Mouse (Mus musculus) forebrain, postnatal 0 days (tissue): ENCODE results near the gene Wdr63. TPM values are rescaled to one million over a fixed set of nuclear protein-coding genes. Genes with fewer than 3 reads are reported as not detected.

Experiments used
- ATAC-seq: fragments of 200-750 bp; cut with Nextera tagmentation; 2 replicates; pipeline ENCODE4 v1.8.0; 2017; ENCODE audit warnings: mild to moderate bottlenecking, moderate library complexity
- DNase-seq: peaks from one replicate; pipeline ENCODE4 v3.0.0-alpha.2; 2015
- H3K27ac ChIP-seq: fragments of 300-500 bp; sonication (generic); 2 replicates; pipeline ENCODE4 v1.5.1; 2014; ENCODE audit warnings: low read depth, mild to moderate bottlenecking, antibody characterized with exemption, low read length, moderate library complexity, mixed read lengths
- H3K27me3 ChIP-seq: fragments of 300-500 bp; sonication (generic); 2 replicates; pipeline ENCODE4 v1.6.1; 2014; ENCODE audit warnings: mild to moderate bottlenecking, low read length, mixed read lengths; ENCODE audit not compliant: insufficient read depth
- H3K36me3 ChIP-seq: fragments of 300-500 bp; sonication (generic); 2 replicates; pipeline ENCODE4 v1.6.1; 2014; ENCODE audit warnings: mild to moderate bottlenecking, moderate library complexity; ENCODE audit not compliant: insufficient read depth
- H3K4me1 ChIP-seq: fragments of 300-500 bp; sonication (generic); 2 replicates; pipeline ENCODE4 v1.6.1; 2014; ENCODE audit warnings: antibody characterized with exemption; ENCODE audit not compliant: insufficient read depth
- H3K4me2 ChIP-seq: fragments of 300-500 bp; sonication (generic); 2 replicates; pipeline ENCODE4 v1.6.1; 2014; ENCODE audit warnings: low read depth, mild to moderate bottlenecking, moderate library complexity
- H3K4me3 ChIP-seq: fragments of 300-500 bp; sonication (generic); 2 replicates; pipeline ENCODE4 v1.5.1; 2014; ENCODE audit warnings: low read depth, low read length, mixed read lengths
- H3K9ac ChIP-seq: fragments of 300-500 bp; sonication (generic); 2 replicates; pipeline ENCODE4 v1.6.1; 2014; ENCODE audit warnings: mild to moderate bottlenecking
- H3K9me3 ChIP-seq: fragments of 300-500 bp; sonication (generic); 2 replicates; pipeline ENCODE4 v1.6.1; 2016; ENCODE audit warnings: low read length
- CTCF ChIP-seq: sonication (generic); IDR thresholded peaks from 2 replicates; pipeline ENCODE4 v1.5.1; 2016; ENCODE audit warnings: antibody characterized with exemption, control low read depth, low read depth
- WGBS: fragments of 180-500 bp; shearing (Covaris S2); extraction: QIAGEN DNeasy Blood & Tissue Kit; methylation state at CpG from one replicate; pipeline ENCODE4 v1.1.7; 2014; 5-methylcytosine and 5-hydroxymethylcytosine counted together
- polyA plus RNA-seq: library from polyadenylated mRNA; unstranded; fragments of >200 nt; fragmentation: Nextera tagmentation; extraction: Ambion mirVana; gene quantifications from 2 replicates; pipeline ENCODE4 v1.2.1, GENCODE M21; 2015
- total RNA-seq: library from RNA; depleted of rRNA; stranded (reverse); fragments of >200 nt; gene quantifications from 2 replicates; pipeline ENCODE4 v1.2.3, GENCODE M21; 2014

Gene Wdr63
- total and polyA plus RNA-seq, 2 experiments from 2014 or later = 1.7 to 2.1 TPM

- no peak for ATAC-seq
- peaks cover 2% of the 10 kb centered on the region; the same call in 1 of the 2 replicates for H3K4me1 ChIP-seq
- no peaks in the 10 kb centered on the region for H3K27me3 ChIP-seq
- no peaks in the 10 kb centered on the region for H3K9me3 ChIP-seq
- TF ChIP-seq CTCF = no peak
- no peak overlapping the region for H3K9ac ChIP-seq
- 84% methylated on average over 2 of the region's 2 CpGs for whole genome bisulfite sequencing
- H3K4me3 ChIP-seq = no peak overlapping the region
- H3K27ac ChIP-seq = no peak overlapping the region
- no peak overlapping the region for H3K4me2 ChIP-seq
- DNase-seq = no peak
- no peaks in the 10 kb centered on the region for H3K36me3 ChIP-seq
These were observed 2.4 kb upstream of the Wdr63 start for GRCm38 (mm10) chr3:146110358-146110757.

DNA sequence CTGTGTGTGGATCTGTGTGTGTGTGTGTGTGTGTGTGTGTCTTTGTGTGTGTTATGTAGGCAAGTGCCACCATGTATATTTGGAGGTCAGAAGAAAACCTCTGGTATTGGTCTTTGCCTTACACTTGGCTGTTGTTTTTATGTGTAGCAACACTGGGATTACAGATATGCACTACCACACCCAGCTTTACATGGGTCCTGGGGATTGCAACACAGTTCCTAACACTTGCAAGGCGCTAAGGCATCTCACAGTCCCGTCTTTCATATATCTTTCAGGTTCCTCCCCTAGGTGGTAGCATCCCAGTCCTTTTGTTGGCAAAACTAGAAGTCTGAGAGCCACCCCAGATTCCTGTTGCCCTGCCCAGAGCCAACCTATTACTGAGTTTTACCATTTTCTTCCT, 1.0 kb upstream of the Wdr63 start:
- Histone ChIP-seq H3K27ac (no peak overlapping the region), H3K4me3 (no peak overlapping the region), H3K9me3 (no peaks in the 10 kb centered on the region), H3K36me3 (no peaks in the 10 kb centered on the region), H3K4me2 (no peak overlapping the region), H3K27me3 (no peaks in the 10 kb centered on the region), H3K9ac (no peak overlapping the region), H3K4me1 (peaks cover 2% of the 10 kb centered on the region; the same call in 1 of the 2 replicates)
- no peak for DNase-seq
- ATAC-seq = no peak
- WGBS = 62% methylated on average over 2 of the region's 2 CpGs
- TF ChIP-seq CTCF = no peak

- TF ChIP-seq CTCF = peak; percentile 78
- peak; percentile 82 for ATAC-seq
- Histone ChIP-seq H3K27me3 (no peaks in the 10 kb centered on the region), H3K36me3 (no peaks in the 10 kb centered on the region), H3K9ac (peak overlapping the region; percentile 44), H3K27ac (no peak overlapping the region), H3K4me3 (peak overlapping the region; percentile 35), H3K4me1 (peaks cover 2% of the 10 kb centered on the region; the same call in 1 of the 2 replicates), H3K4me2 (peak overlapping the region; percentile 71), H3K9me3 (no peaks in the 10 kb centered on the region)
- peak; percentile 68 for DNase-seq
- 4% methylated on average over 18 of the region's 18 CpGs for WGBS
These were observed 647 bp downstream of the Wdr63 start for GRCm38 (mm10) chr3:146107116-146107849.

GRCm38 (mm10) chr3:146102049-146102448, 5.9 kb downstream of the Wdr63 start:
- no peak for DNase-seq
- H3K4me1 ChIP-seq = 0 out of 2 replicates have a peak, but pooled peaks cover 2% of the 10 kb centered on the region
- no peaks in the 10 kb centered on the region for H3K9me3 ChIP-seq
- WGBS = 62% methylated on average over 6 of the region's 6 CpGs
- H3K27ac ChIP-seq = no peak overlapping the region
- no peak overlapping the region for H3K4me3 ChIP-seq
- no peak for TF ChIP-seq CTCF
- no peaks in the 10 kb centered on the region for H3K27me3 ChIP-seq
- no peak for ATAC-seq
- H3K9ac ChIP-seq = no peak overlapping the region
- H3K36me3 ChIP-seq = no peaks in the 10 kb centered on the region
- no peak overlapping the region for H3K4me2 ChIP-seq

DNA sequence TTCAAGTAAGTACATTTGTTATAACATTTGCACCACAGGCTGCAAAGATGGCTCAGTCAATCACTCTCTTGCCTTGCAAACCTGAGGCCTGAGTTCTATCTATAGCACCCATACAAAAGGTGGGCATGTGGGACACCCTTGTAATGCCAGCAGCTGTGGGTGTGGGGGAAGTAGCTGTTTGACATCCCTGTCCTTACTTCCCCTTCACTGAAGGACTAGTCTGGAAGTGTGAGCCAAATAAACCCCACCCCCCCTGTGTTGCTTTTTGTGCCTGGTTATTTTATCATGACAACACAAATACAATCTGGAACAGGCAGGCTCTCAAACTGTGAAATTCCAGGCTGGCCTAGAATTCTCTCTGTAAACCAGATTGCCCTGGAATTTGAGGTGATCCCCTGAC, 8.0 kb downstream of the Wdr63 start:
- no peak for TF ChIP-seq CTCF
- ATAC-seq = no peak
- no peak overlapping the region for H3K4me2 ChIP-seq
- no peaks in the 10 kb centered on the region for H3K27me3 ChIP-seq
- H3K9ac ChIP-seq = no peak overlapping the region
- no peak overlapping the region for H3K4me3 ChIP-seq
- H3K36me3 ChIP-seq = no peaks in the 10 kb centered on the region
- H3K9me3 ChIP-seq = no peaks in the 10 kb centered on the region
- no peak for DNase-seq
- no peaks in the 10 kb centered on the region for H3K4me1 ChIP-seq
- H3K27ac ChIP-seq = no peak overlapping the region

DNA sequence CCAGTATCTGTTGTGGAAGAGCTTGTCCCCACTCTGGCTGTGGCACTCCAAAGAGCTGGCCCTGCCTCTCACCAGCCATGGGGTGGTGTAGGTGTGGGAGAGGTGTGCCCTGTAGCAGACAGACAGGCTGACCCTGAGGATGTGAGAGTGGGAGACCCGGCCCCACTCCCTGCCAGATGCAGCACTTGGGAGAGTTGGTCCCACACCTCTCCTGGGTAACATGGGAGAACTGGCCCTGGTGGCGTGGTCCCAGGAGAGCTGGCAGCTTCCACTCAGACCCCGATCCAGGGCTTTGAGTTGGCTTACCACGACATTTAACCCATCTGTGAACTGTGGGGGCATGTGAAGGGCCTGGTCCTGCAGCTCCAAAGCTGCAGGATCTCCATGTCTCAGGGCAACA, 10.1 kb downstream of the Wdr63 start:
- no peak overlapping the region for H3K27ac ChIP-seq
- no peak for TF ChIP-seq CTCF
- no peak overlapping the region for H3K4me2 ChIP-seq
- 88% methylated on average over 4 of the region's 4 CpGs for WGBS
- DNase-seq (no peak), ATAC-seq (no peak)
- H3K27me3 ChIP-seq = no peaks in the 10 kb centered on the region
- H3K9ac ChIP-seq = no peak overlapping the region
- H3K4me3 ChIP-seq = no peak overlapping the region
- H3K36me3 ChIP-seq = no peaks in the 10 kb centered on the region
- H3K4me1 ChIP-seq = no peaks in the 10 kb centered on the region
- no peaks in the 10 kb centered on the region for H3K9me3 ChIP-seq

DNA sequence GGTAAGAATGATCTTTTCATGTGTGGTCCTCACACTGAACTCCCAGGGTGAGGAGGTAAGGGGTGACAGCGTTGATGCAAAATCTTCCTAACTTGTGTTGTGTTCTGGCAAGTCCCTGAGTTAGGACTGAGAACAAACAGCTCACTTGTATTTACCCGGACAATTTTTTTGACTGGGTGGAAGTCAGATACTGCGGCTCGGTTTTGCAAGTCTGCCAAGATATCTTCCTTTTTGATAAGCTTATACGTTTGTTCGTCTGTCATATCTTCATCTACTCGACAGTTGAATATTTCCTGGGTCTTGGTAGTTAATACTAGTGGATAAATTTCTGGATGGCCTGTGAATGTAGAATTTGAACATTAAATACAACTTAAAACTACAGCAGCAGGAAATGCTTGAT, 10.9 kb downstream of the Wdr63 start:
- H3K27ac ChIP-seq = no peak overlapping the region
- no peaks in the 10 kb centered on the region for H3K27me3 ChIP-seq
- H3K9me3 ChIP-seq = no peaks in the 10 kb centered on the region
- ATAC-seq (no peak), DNase-seq (no peak)
- TF ChIP-seq CTCF = no peak
- no peaks in the 10 kb centered on the region for H3K36me3 ChIP-seq
- H3K4me1 ChIP-seq = no peaks in the 10 kb centered on the region
- H3K4me2 ChIP-seq = no peak overlapping the region
- H3K9ac ChIP-seq = no peak overlapping the region
- 93% methylated on average over 7 of the region's 7 CpGs for WGBS
- no peak overlapping the region for H3K4me3 ChIP-seq
